Mouse (Mus musculus) midbrain, postnatal 0 days (tissue): ENCODE measurements around the gene Bace2. TPM values are rescaled to one million over a fixed set of nuclear protein-coding genes. Genes with fewer than 3 reads are reported as not detected.
A peak's percentile ranks its signal among the peaks of the same experiment; 100 is the strongest.

Source experiments
- ATAC-seq: fragments of 200-750 bp; cut with Nextera tagmentation; 2 replicates; pipeline ENCODE4 v1.8.0; 2017; ENCODE audit warnings: moderate number of reproducible peaks, mild to moderate bottlenecking, moderate TSS enrichment, moderate library complexity; ENCODE audit not compliant: low FRiP score
- DNase-seq: peaks from one replicate; pipeline ENCODE4 v3.0.0-alpha.2; 2015; ENCODE audit warnings: low spot score
- H3K27ac ChIP-seq: fragments of 300-500 bp; sonication (generic); 2 replicates; pipeline ENCODE4 v1.5.1; 2014; ENCODE audit warnings: low read depth, mild to moderate bottlenecking, low read length, mixed read lengths
- H3K27me3 ChIP-seq: fragments of 300-500 bp; sonication (generic); 2 replicates; pipeline ENCODE4 v1.6.1; 2014; ENCODE audit warnings: low read length, control low read depth, mixed read lengths; ENCODE audit not compliant: insufficient read depth
- H3K36me3 ChIP-seq: fragments of 300-500 bp; sonication (generic); 2 replicates; pipeline ENCODE4 v1.6.1; 2014; ENCODE audit warnings: low read length, control low read depth, mixed read lengths; ENCODE audit not compliant: insufficient read depth
- H3K4me1 ChIP-seq: fragments of 300-500 bp; sonication (generic); 2 replicates; pipeline ENCODE4 v1.6.1; 2014; ENCODE audit warnings: mild to moderate bottlenecking, control low read depth, antibody characterized with exemption, low read length, mixed read lengths; ENCODE audit not compliant: insufficient read depth
- H3K4me2 ChIP-seq: fragments of 300-500 bp; sonication (generic); 2 replicates; pipeline ENCODE4 v1.6.1; 2014; ENCODE audit warnings: low read depth, mild to moderate bottlenecking, low read length, mixed read lengths; ENCODE audit not compliant: poor library complexity, severe bottlenecking
- H3K4me3 ChIP-seq: fragments of 300-500 bp; sonication (generic); 2 replicates; pipeline ENCODE4 v1.5.1; 2014; ENCODE audit warnings: low read depth, mild to moderate bottlenecking, low read length, moderate library complexity
- H3K9ac ChIP-seq: fragments of 300-500 bp; sonication (generic); replicated peaks from 2 replicates; pipeline ENCODE4 v1.6.1; 2014; ENCODE audit warnings: mild to moderate bottlenecking, low read length, moderate library complexity, mixed read lengths; ENCODE audit not compliant: poor library complexity, severe bottlenecking
- H3K9me3 ChIP-seq: fragments of 300-500 bp; sonication (generic); 2 replicates; pipeline ENCODE4 v1.6.1; 2016; ENCODE audit warnings: low read length, control low read depth
- CTCF ChIP-seq: IDR thresholded peaks from 2 replicates; pipeline ENCODE4 v1.5.1; 2016; ENCODE audit warnings: antibody characterized with exemption, mild to moderate bottlenecking
- WGBS: fragments of 180-500 bp; shearing (Covaris S2); extraction: QIAGEN DNeasy Blood & Tissue Kit; methylation state at CpG from one replicate; pipeline ENCODE4 v1.1.7; 2014; 5-methylcytosine and 5-hydroxymethylcytosine counted together
- polyA plus RNA-seq: library from polyadenylated mRNA; unstranded; fragments of >200 nt; fragmentation: Nextera tagmentation; extraction: Ambion mirVana; gene quantifications from 2 replicates; pipeline ENCODE4 v1.2.1, GENCODE M21; 2015
- total RNA-seq: library from RNA; depleted of rRNA; stranded (reverse); fragments of >200 nt; gene quantifications from 2 replicates; pipeline ENCODE4 v1.2.3, GENCODE M21; 2014

The Bace2 gene
- total and polyA plus RNA-seq, 2 experiments from 2014 or later = 2.5 to 3.8 TPM

DNA sequence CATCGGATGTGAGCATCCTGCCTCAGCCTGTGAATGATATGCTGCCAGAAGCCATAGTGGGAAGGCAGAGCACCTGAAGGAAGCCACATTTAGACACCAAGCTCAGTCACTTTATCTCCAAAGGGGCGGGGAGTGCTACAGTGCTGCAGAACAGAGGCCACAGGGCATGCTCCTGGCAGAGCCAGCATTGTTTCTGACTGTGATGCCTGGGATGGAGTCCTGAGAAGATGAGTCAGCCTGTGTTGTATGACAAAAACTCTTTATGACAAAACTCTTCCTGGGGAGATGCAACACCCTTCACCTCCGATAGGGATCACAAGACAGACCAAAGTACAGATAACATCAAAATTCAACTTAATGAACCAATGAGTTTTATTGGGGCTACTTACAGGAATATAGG, 35.0 kb upstream of the Bace2 start:
- TF ChIP-seq CTCF = no peak
- ATAC-seq = no peak
- Histone ChIP-seq H3K9me3 (no peaks in the 10 kb centered on the region), H3K4me3 (no peak overlapping the region), H3K9ac (no peak overlapping the region), H3K4me1 (no peaks in the 10 kb centered on the region), H3K27me3 (no peaks in the 10 kb centered on the region), H3K36me3 (no peaks in the 10 kb centered on the region), H3K4me2 (no peak overlapping the region), H3K27ac (no peak overlapping the region)
- DNase-seq = no peak
- WGBS = 87% methylated on average over 3 of the region's 3 CpGs

DNA sequence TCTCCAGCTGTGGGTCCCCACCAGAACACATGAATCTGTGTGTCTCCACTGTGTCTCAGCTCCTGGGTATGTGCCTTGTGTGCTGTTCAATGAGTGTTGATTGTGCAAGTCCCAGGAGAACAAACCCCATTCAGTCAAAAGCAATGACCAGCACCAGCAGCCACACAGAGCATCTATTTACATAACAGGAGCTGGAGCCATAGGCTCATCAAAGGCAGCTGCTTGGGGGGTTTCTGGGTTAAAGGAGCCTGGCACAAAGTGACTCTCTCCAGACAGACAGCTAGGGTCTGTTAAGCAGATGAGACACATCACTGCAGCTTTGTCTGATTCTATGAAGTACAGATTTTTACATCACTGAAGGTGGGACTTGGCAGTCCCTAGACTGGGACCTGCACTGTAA, 33.9 kb upstream of the Bace2 start:
- ATAC-seq (no peak), DNase-seq (peak; percentile 19)
- H3K27me3 ChIP-seq = no peaks in the 10 kb centered on the region
- no peak overlapping the region for H3K9ac ChIP-seq
- no peaks in the 10 kb centered on the region for H3K9me3 ChIP-seq
- no peak for TF ChIP-seq CTCF
- H3K36me3 ChIP-seq = no peaks in the 10 kb centered on the region
- no peak overlapping the region for H3K4me3 ChIP-seq
- H3K27ac ChIP-seq = no peak overlapping the region
- no peaks in the 10 kb centered on the region for H3K4me1 ChIP-seq
- H3K4me2 ChIP-seq = no peak overlapping the region

DNA sequence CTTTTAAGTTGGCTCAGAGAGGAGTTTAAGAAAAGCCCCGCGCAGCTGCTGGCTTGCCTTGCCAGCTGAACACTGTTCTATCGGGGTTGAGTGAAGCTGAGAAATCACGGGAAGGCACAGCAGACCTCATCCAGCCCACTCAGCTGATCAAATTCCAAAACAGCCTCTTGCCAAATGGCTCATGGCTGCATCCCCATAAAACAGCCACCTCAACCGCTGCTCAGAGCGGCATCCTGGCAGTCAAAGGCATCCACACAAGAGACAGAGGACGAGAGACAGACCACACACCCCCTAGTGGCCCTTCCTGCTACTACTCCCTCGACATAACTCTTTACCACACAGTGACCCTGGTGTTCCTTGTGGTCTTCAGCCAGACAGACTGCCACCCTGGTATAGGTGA, 30.6 kb upstream of the Bace2 start:
- Histone ChIP-seq H3K9me3 (no peaks in the 10 kb centered on the region), H3K4me2 (no peak overlapping the region), H3K4me1 (no peaks in the 10 kb centered on the region), H3K9ac (no peak overlapping the region), H3K4me3 (no peak overlapping the region), H3K27me3 (no peaks in the 10 kb centered on the region), H3K27ac (no peak overlapping the region), H3K36me3 (no peaks in the 10 kb centered on the region)
- TF ChIP-seq CTCF = peak; percentile 69
- no peak for ATAC-seq
- peak; percentile 53 for DNase-seq
- WGBS = 33% methylated on average over 8 of the region's 8 CpGs

DNA sequence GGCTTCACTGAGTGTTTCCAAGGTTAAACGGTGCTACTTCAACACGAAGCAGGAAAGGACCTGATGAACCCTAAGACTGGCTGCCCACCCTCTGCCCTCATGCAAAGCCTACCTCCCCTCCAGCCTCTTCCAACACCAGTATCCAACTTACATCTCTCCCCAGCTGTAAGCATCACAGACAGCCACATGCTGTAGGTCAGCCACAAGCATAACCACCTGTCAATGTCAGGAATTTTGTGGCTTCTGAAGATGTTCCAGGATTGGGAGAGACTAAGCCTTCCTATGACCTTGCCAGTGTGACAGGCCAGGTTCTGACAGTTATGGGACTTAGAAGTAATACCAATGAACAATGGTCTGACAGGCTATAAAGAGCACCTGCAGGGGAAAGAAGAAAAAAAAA, 27.9 kb upstream of the Bace2 start:
- H3K4me3 ChIP-seq = no peak overlapping the region
- no peak overlapping the region for H3K27ac ChIP-seq
- no peak for DNase-seq
- no peak overlapping the region for H3K4me2 ChIP-seq
- H3K9me3 ChIP-seq = no peaks in the 10 kb centered on the region
- no peaks in the 10 kb centered on the region for H3K36me3 ChIP-seq
- H3K4me1 ChIP-seq = no peaks in the 10 kb centered on the region
- WGBS = 83% methylated on average over 2 of the region's 2 CpGs
- no peak overlapping the region for H3K9ac ChIP-seq
- no peak for ATAC-seq
- TF ChIP-seq CTCF = no peak
- no peaks in the 10 kb centered on the region for H3K27me3 ChIP-seq

- 91% methylated on average over 2 of the region's 2 CpGs for WGBS
- Histone ChIP-seq H3K4me3 (no peak overlapping the region), H3K9me3 (no peaks in the 10 kb centered on the region), H3K4me2 (no peak overlapping the region), H3K36me3 (no peaks in the 10 kb centered on the region), H3K27ac (no peak overlapping the region), H3K4me1 (peaks cover 4% of the 10 kb centered on the region; the same call in 1 of the 2 replicates), H3K9ac (no peak overlapping the region), H3K27me3 (peaks cover 13% of the 10 kb centered on the region)
- no peak for TF ChIP-seq CTCF
- ATAC-seq = no peak
- DNase-seq = no peak
Observed at GRCm38 (mm10) chr16:97353013-97353412, 3.5 kb upstream of the Bace2 start.

DNA sequence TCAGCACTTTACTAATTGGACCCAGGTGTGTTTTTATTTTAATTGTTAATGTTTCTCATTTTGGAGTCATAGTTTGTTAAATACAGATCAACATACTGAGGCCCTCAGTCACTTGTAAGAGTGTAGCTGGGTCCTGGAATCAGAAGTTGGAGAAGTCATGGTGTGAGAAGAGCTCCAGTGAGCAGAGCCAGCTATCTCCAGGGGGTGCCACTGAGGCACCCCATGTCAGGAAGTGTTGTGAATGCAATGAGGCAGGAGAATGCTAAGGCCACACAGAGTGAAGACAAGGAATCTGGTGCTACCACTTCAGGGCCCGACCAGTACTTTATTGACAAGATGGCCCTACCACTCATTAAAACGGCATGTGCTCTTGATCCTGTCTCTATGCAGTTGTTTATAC, 1.9 kb upstream of the Bace2 start:
- Histone ChIP-seq H3K9me3 (no peaks in the 10 kb centered on the region), H3K4me2 (no peak overlapping the region), H3K9ac (no peak overlapping the region), H3K27me3 (peaks cover 15% of the 10 kb centered on the region), H3K36me3 (no peaks in the 10 kb centered on the region), H3K27ac (no peak overlapping the region), H3K4me1 (peaks cover 4% of the 10 kb centered on the region; the same call in 1 of the 2 replicates), H3K4me3 (no peak overlapping the region)
- TF ChIP-seq CTCF = no peak
- 72% methylated on average over 2 of the region's 2 CpGs for WGBS
- DNase-seq (no peak), ATAC-seq (no peak)
